Mouse (Mus musculus): ENCODE measurements at regions not wholly inside any gene's neighbourhood (a gene's known extent, or its start where the extent isn't known, plus 50 kb on each side); places are given as distances from the start of the nearest gene placed in this dataset.

DNA sequence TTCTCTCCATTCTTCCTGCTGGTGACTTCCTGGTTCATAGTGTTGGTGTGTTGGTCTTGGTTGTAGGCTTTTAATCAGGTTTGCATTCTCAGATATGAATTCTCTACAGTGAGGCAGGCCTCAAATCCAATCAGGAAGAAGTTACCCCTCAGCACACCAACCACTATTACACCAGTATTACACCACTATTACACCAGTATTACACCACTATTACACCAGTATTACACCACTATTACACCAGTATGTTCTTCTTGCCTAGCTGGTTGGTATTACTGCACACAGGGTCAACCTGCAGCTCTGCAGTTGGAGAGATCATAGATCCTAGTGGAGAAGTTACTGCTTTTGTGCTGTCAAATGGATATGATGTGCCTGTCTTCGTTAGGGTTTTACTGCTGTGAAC lies 129.6 kb downstream of the Tmem17 start:
- DNase-seq (ENCODE audit: low spot score) = no peak

DNA sequence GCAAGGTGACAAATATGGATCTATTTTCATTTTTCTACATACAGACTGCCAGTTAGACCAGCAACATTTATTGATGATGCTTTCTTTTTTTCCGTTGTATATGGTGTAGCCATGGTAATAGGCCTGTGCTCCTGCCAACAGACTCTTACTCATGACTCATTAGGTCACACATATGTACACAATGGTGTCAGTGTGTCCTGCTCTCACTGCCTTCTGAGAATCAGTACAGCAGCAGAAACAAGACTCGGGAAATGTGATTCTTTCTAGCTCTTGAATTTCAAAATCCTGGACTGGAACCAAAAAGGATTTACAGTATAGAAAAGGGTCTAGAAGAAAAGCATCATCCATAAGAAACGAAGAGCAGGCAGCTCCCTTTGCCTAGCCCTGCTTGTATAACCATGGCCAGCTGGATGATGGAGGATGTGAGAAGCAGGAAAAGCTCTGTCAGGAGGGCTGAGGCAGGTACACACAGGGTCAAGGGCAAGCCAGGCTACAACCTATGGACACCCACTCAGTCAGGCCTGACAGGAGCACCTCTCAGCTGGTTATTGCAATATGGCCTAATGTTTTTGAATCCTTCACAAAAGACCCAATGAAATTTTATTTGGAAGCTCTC lies 132.2 kb downstream of the Tmem17 start:
- no peak for DNase-seq (ENCODE audit: low spot score)

DNA sequence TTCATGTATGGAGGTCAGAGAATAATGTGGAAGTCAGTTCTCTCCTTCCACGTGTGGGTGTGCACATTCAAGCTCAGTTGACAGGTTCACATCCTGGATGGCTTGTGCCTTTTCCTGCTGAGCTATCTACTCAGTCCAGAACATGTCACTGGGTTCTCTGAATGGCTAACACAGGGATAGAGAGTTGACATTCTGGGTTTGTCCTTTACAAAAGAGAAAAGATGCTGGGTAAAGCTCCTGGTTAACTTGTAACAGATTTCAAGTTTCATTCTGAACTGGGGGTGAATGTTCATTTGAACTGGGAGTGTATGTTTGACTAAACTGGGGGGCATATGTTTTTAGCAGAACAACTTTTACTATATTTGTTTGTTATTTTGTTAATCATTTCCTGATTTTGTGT lies 133.0 kb downstream of the Tmem17 start:
- no peak for DNase-seq (ENCODE audit: low spot score)

DNA sequence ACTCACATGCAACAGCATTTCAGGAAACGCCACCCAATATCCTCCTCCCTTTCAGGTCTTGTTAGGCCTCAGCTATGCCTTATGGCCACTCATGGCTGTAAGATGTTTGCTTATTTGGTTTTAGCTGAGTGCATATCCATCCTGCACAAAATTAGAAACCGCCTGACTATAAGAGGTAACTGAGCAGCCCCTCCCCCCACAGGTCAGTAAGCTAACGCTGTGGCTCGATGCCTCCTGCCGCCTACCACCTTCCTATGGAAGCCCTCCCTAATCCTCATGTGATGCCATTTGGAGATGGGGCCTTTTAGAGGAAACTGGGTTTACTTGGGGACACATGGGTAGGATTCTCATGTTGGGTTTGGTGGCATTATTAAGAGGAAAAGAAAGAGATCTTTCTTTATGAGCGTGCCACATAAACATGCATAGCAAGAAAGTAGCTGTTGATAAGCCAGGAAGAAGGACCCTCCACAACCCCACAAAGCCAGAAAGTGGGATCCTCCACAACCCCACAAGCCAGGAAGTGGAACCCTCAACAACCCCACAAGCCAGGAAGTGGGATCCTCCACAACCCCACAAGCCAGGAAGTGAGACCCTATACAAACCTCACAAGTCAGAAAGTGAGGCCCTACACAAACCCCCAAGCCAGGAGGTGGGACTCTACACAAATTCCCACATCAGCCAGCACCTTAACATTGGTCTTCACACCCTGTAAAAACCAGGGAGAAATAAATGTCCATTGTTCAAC lies 134.5 kb downstream of the Tmem17 start:
- no peak for DNase-seq (ENCODE audit: low spot score)

DNA sequence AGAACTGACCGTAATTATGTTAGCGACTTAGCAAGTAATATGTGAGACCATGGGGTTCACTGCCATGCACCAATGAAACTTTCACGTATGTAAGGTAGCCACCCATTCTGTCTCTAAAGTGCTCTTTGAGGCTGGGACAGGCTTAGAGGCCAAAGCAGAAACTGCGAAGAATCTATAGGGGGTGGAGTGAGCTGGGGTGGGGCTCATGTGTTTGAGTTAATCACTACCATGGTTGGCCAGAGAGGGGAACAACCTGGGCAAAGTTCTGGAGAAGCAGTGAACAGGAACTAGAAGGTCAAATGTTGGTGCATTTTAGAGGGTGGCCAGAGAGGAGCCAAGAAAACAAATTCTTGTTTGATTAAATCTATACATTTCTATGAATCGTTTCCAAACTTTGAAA lies 136.4 kb downstream of the Tmem17 start:
- no peak for DNase-seq (ENCODE audit: low spot score)

DNA sequence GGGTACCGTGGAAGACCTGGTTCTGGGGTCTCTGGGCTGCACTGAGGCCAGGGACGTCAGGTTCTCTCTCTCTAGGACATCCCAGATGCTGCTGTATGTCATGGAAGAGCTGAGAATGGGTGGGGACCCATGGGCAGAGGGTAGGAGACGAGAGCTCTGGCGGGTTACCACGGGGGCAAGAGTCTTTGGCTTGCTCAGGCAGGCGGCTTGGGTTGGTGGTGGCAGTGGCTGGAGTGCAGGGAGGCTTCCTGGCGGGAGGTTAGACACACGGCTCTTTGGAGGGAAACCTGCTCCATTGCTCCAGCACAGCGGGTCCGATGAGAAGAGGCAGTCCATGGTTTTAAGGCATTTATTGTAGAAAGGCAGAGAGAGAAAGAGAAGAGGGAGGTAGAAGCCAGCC lies 138.9 kb downstream of the Tmem17 start:
- DNase-seq (ENCODE audit: low spot score) = no peak

DNA sequence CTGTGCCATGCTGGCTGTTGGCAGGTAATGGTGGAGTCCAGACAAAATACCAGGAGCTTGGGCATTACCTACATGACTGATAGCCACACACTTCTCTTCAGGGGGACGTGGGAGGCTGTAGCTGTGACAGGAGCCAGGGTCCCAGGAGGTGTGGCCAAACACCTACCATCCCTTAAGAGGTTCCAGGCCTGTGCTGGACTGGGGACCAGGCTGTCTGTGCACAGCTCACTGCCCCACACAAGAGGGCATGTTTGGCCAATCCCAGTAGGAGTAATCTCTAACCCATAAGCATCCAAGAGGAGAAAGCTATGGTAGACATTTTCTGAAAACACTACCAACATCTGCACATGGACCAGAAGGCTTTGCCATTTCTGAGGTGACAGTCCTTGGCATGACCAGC lies 139.4 kb downstream of the Tmem17 start:
- no peak for DNase-seq (ENCODE audit: low spot score)

DNA sequence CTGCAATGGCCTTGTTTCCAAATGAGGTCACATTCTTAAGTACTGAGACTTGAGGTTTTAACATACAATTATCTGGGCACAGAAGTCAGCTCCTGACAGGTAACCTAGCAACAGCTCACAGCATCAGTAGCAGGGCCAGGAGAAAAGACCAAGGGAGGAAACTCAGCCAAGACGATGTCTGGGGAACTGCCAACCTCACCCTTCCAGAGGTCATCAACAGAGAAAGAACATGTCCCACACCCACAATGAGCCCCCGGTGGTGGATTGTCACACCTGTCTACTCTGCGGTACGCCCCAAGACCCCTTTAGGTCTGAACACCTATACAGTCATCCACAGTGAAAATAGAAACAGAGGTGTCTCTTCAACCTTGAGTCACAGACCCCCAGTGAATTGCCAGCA lies 140.0 kb downstream of the Tmem17 start:
- DNase-seq (ENCODE audit: low spot score) = no peak

DNA sequence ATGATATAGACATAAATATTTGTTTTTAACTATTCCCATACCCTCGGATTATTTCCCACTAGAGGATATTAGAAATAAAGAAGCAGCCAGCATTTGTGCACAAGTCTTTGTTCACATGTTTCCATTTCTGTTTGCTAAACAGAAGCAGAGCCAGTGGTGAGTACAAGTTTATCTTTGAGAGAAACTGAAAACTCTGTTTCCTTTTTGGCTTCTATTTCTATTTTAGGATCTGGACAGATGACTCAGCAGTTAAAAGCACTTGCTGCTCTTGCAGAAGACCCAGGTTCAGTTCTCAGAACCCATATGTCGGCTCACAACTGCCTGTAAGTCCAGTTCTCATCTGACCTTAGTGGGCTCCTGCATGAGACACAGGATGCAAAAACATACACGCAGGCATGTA lies 141.0 kb downstream of the Tmem17 start:
- DNase-seq (ENCODE audit: low spot score) = no peak

DNA sequence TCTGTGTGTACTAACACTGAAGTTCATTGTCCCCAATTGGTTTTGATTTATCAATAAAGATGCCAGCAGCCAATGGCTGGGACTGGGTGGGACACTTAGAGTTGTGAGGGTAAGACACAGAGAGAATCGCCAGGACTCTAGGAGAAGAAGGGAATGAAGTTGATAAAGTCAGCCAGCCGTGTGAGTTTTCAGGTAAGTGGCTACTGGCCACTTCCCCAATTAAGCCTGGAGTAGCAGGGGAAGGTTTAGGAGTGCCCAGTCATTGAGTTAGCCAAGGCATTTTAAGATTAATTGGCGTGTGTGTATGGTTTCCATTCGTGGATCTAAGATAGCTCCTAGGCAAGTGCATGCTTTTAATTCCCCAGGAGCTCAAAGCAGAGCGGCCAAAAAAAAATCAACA lies 141.5 kb downstream of the Tmem17 start:
- no peak for DNase-seq (ENCODE audit: low spot score)

DNA sequence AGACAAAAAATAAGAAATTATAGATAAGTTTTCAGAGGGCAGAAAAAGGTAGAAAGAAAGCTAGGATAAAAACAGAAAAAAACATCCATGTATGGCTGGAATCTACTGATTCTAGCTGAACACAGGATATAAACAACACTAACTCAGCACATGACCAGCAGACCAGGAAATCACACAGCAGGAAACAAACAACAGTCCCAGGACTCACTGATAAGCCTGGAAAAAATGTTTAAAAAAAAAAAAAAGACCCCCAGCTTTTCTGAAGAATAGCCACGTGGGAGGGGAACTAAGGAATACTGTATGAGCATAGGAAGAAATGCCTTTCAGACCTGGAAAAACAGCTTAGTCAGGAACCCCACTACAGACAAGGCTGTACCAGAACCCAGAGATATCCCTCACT lies 145.7 kb downstream of the Tmem17 start:
- DNase-seq (ENCODE audit: low spot score) = no peak

DNA sequence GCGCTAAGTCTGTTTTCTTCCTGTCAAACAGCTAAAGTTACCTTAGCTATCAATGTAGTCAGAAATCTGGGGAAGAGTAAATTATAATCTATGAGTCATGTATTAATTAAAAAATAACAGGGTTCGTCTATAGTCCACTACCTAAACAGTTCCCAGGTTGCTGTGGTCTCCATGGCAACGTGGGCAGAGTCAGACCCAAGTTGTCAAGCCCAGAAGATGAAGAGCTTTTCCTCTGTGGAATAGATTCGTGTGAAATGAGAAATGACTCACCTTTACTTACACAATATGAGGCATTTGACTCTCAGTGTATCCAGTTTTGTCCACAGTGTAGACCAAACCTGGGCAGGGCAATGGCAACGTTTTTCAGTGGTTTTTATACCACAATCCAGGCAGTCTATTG lies 149.2 kb downstream of the Tmem17 start:
- no peak for DNase-seq (ENCODE audit: low spot score)

DNA sequence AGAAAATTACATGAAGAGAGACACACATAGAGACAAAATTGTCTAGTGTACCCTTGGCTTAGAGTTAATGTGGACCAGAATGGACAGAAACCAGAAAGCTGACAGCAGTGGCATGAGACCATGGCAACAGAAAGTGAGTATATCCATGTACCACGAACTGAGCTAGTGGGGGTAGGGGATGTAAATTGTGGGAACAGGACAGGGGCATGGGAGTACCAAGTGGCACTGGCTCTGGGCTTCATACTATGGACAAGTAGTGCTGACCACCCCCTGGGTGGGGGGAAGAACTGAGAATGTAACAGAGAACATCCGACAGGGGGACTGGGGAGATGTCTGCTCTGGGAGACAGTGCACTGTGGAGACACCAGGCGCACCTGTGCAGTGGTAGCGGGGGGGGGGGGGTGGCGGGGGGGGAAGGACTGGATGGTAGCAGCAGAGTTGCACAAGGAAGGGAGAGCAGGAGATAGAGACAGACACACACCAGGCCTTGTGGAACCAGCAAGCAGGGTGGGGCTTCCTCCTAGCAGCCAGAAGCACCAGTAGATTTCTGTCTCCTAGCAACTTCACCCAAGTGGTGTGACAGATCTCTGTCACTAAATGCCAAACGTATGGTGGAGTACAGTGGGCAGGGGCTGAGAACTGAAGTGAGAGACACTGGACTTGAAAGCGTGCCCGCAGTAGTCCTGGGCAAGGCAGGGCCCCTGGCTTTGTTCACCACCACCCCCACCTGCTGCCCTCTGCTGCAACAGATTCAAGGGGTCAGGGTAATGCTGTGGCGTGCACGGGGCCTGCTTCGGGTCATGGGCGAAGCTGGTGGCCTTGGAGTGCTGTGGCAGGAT lies 150.0 kb downstream of the Tmem17 start:
- DNase-seq (ENCODE audit: low spot score) = peak; percentile 29

DNA sequence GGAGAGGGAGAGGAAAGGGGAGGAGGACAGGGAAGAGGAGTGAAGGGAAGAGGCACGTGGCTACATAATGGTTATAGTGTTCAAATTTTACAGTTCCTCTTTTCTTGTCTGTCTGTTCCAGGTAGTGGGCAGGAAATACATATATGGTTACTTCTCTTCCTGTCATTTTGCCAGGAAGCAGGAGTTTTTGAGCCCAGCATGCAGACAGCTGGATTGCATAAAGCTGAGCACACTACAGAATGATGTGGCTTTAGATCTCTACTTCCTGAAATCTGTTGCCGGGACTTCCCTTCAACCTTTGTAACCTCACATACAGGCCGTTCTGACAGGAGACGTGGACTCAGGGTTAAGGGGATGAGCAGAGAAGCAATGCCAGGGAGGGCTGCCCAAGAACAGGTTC lies 154.1 kb downstream of the Tmem17 start:
- no peak for DNase-seq (ENCODE audit: low spot score)

DNA sequence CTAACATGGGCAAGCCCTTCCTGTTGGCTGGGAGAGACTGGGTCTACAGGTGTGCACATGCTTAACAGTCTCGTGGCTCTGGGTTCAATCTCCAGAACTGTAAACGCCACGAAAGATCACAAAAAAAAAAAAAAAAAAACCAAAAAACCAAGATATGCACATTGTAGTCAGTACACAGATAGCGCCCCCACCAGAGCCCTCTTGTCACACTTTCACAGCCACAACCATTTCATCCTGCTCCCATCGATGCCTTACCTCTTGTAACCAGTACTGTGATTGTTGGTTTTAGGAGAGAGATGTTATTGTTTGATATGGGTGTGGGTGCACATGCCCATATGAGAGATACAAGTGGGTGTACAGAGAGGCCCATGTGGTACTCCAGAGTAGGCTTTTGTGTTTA lies 154.5 kb downstream of the Tmem17 start:
- DNase-seq (ENCODE audit: low spot score) = no peak

DNA sequence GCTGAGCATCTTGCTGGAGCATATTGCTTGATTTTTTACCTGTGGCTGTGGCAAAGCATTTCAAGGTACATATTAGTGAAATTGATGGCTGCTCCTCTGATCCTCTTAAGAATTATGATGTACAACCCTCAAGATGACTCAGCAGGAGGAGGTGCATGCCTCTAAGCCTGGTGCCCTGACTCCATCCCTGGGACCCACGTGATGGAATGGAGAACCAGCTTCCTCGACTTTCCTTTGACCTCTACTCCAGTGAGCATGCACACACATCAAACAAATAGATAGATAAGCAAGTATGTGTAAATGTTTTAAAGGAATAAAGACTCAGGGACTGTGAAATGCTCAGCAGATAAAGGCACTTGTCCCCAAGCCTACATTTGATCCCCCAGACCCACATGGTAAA lies 156.3 kb downstream of the Tmem17 start:
- DNase-seq (ENCODE audit: low spot score) = no peak

DNA sequence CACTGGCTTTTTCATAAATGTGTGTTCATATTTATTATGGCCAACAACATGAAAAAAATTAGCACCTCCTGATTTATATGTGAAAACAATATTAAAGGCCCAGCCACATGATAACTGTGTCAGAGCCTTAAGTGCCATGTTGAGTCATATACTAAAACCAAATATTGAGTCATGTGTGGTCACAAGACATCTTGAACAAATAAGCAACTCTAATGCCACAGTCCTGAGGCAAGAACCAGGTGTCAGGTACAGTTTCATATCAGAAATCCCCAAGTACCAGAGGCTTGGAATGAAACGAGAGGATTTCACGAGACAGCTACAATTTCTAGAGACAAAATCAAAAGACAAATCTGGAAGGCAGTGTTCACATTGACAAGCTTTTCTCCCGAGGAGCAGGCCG lies 157.4 kb downstream of the Tmem17 start:
- DNase-seq (ENCODE audit: low spot score) = no peak

DNA sequence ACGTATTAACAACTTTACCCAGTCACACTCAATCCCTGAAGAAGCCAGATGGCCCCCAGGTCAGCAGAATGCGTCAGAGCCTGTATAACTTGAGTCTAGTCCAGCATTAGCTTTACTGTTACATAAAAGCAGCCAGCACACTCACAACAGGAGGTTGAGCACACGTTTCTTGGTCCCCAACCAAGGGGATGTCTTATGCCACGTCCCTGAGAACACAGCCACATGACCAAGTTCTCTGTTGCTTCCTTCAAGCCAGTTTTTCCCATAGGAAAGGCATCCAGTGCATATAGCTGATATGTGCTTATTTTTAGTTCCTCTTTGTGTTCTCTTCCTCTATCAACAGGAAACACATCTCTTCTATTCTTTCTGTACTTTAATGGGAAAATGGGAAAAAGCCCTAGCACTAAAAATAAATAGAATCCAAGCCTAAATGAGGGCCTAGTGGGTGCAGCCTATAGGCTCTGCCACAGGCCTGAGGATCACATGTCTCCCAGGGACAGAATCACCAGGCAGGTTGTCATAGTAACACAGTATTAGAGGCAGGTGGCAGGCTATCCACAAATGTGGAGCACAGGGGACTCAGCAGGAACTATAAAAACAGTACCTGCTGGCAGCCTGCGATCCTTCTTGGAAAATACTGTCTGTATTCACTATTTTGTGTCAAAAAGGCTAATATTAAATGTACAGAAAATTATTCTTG lies 160.1 kb downstream of the Tmem17 start:
- DNase-seq (ENCODE audit: low spot score) = no peak

DNA sequence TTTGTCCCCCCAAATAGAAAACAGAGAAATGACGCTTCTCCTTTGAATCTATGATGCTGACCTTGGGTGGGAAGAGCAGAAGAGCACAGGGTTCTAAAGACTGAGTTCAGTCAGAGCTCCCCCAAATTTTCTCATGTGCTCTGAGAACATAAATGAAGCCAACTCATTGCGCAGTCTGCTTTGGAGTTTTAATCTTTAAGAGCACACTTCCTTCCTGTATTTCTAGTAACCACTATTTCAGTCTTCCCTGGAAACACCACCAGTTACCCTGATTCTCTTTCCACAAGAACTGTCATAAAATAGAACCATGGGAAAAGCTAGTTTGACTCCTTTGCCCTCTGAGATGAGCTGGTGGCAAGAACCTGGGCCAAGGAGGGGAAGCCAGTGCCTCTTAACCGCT lies 163.2 kb downstream of the Tmem17 start:
- no peak for DNase-seq (ENCODE audit: low spot score)

DNA sequence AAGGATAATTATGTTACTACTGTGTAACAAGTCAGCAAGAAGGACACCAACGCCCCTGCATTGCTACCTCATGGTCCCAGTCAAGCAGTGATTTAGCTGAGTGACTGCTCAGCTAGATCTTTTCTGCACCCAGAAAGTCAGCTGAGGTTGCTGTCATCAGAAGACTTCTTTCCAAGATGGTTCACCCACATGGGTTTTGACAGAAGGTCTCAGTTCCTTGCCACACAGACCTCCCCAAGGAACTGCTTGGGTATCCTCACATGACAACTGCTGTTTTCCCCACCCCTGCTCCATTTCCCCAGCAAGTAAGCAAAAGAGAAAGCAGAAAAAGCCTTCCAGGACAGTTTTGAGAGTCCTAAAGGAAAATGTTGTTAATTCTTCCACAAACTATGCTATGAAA lies 163.9 kb downstream of the Tmem17 start:
- DNase-seq (ENCODE audit: low spot score) = no peak

DNA sequence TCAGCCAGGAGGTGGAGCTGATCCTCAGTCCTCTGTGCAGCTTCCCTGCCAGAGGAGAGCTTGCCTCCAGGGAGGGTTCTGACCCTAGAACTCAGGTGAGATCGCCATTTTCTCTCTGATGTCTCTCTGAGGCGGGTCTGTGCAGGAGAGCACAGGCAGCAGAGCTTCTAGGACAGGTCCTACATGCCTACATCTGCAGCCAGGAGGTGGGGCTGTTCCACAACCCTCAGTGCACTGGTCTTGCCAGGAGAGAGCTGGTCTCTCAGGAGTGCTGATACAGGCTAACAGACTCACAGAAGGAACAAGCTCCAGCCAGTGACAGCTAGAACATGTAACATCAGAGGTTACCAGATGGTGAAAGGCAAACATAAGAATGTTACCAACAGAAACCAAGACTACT lies 165.4 kb downstream of the Tmem17 start:
- peak; percentile 69 for DNase-seq (ENCODE audit: low spot score)

DNA sequence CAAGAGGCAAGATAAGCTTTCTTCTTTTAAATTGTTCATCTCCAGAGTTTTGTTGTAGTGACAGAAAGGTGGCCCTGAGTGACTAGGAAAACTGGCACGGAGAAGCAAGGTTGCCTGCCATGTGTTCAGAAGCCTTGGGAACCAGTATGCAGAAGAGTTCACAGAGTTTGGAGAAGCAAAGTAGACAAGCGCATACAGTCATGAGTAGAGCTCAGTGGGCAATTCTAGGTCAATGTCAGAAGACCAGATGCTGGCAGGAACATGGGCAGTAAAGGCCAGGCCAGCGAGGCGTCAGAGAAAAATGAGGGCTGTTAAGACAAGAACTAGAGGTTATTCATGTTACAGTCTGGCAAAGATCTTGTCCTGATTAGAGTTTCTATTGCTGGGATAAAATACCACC lies 172.7 kb downstream of the Tmem17 start:
- no peak for DNase-seq (ENCODE audit: low spot score)

Measured in thymus, postnatal 0 days (tissue).